Mouse (Mus musculus) gonadal fat pad, adult 2 months (tissue): ENCODE results near the gene 2310061I04Rik. TPM values are rescaled to one million over a fixed set of nuclear protein-coding genes. Genes with fewer than 3 reads are reported as not detected.

Source experiments
- DNase-seq: peaks from one replicate; pipeline ENCODE4 v3.0.0-alpha.2; 2012; ENCODE audit warnings: low read depth
- polyA plus RNA-seq: library from polyadenylated mRNA; depleted of rRNA; stranded (reverse); fragments of >200 nt; gene quantifications from 2 replicates; pipeline ENCODE4 v1.2.3, GENCODE M21; 2012

2310061I04Rik gene
- polyA plus RNA-seq, 1 experiment, result 41.2 TPM

GRCm38 (mm10) chr17:35916297-35917142 lies 19.3 kb upstream of the 2310061I04Rik start, which contains the start of the genes Mrps18b and Ppp1r10:
TSS of gene Mrps18b (minus strand) at chr17:35916389.
TSS of gene Ppp1r10 (plus strand) at chr17:35916434.
- DNase-seq, result peak; percentile 89

- no peak for DNase-seq
Observed at GRCm38 (mm10) chr17:35915538-35916296, 18.5 kb upstream of the 2310061I04Rik start.

- DNase-seq, result no peak
Observed at GRCm38 (mm10) chr17:35914975-35915374, 17.7 kb upstream of the 2310061I04Rik start.

GRCm38 (mm10) chr17:35909919-35910369 lies 12.7 kb upstream of the 2310061I04Rik start, which contains the start of gene Atat1:
TSS of gene Atat1 (minus strand) at chr17:35910075.
- no peak for DNase-seq

GRCm38 (mm10) chr17:35909186-35909918 lies 12.1 kb upstream of the 2310061I04Rik start:
- DNase-seq, result no peak

GRCm38 (mm10) chr17:35907609-35908008 lies 10.4 kb upstream of the 2310061I04Rik start:
- no peak for DNase-seq

GRCm38 (mm10) chr17:35905587-35905986 lies 8.4 kb upstream of the 2310061I04Rik start:
- DNase-seq, result no peak

- DNase-seq, result no peak
Observed at GRCm38 (mm10) chr17:35903992-35904355, 6.7 kb upstream of the 2310061I04Rik start.

GRCm38 (mm10) chr17:35903343-35903991 lies 6.2 kb upstream of the 2310061I04Rik start:
- DNase-seq, result no peak

GRCm38 (mm10) chr17:35900636-35901035 lies 3.4 kb upstream of the 2310061I04Rik start:
- no peak for DNase-seq

GRCm38 (mm10) chr17:35897644-35898573 lies 678 bp upstream of the 2310061I04Rik start:
- no peak for DNase-seq

GRCm38 (mm10) chr17:35887725-35888124 lies 9.5 kb downstream of the 2310061I04Rik start:
- DNase-seq, result no peak

- DNase-seq, result no peak
Observed at GRCm38 (mm10) chr17:35883777-35884176, 13.5 kb downstream of the 2310061I04Rik start.

GRCm38 (mm10) chr17:35882924-35883323 lies 14.3 kb downstream of the 2310061I04Rik start:
- no peak for DNase-seq

- no peak for DNase-seq
Observed at GRCm38 (mm10) chr17:35879245-35880057, 17.8 kb downstream of the 2310061I04Rik start, which contains the start of gene Dhx16. TSS of gene Dhx16 (plus strand) at chr17:35879819.

GRCm38 (mm10) chr17:35874721-35875120 lies 22.5 kb downstream of the 2310061I04Rik start:
- DNase-seq, result no peak

GRCm38 (mm10) chr17:35873774-35874519 lies 23.3 kb downstream of the 2310061I04Rik start:
- no peak for DNase-seq
